Mouse (Mus musculus) adrenal gland, adult 18-20 months (tissue): ENCODE measurements around the gene Mob4. TPM values are rescaled to one million over a fixed set of nuclear protein-coding genes. Genes with fewer than 3 reads are reported as not detected.
A peak's percentile ranks its signal among the peaks of the same experiment; 100 is the strongest.

Experiments used
- DNase-seq, 2 experiments: peaks; one replicate each; pipeline ENCODE4 v3.0.0; 2021 to 2022; ENCODE audit warnings: low spot score in 2 of 2
- total RNA-seq, 2 experiments: library from RNA; stranded (reverse); gene quantifications; 1 replicate in 1 of 2; 2 replicates in 1 of 2; pipeline ENCODE4 v1.2.3; 2021

The Mob4 gene
- total RNA-seq, 2 experiments from 2014 or later, result 230 to 477 TPM

DNA sequence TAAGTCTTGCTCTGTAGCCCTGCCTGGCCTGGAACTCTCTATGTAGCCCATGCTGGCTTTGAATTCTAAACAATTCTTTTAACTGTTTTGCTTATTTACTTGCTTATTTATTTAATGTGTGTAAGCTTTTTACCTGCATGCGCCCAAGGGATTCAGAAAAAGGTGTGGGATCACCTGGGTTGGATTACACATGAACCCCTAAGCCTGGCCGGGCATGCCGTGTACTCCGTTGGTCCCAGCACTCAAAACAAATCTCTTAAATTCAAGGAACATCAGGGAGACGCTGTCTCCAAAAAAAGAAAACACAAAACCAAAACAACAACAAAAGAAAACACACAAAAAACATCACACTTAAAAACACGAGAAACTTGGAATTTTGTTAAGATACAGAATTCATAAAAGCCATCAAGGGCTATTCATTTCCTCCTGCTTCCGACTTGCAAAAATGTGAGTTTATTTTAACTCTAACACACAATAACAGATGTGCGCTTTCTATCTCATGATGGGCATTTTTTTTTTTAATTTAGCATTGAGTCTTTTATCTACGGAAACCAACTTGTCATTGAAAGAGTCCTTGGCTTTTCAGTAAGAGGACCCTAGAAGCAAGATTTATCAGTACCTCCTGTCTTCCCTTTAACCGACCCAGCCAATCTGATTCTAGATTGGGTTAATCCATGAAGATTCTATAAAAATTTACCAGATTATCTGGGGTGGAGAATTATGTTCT lies 678 bp upstream of the Mob4 start:
- no peak for DNase-seq

DNA sequence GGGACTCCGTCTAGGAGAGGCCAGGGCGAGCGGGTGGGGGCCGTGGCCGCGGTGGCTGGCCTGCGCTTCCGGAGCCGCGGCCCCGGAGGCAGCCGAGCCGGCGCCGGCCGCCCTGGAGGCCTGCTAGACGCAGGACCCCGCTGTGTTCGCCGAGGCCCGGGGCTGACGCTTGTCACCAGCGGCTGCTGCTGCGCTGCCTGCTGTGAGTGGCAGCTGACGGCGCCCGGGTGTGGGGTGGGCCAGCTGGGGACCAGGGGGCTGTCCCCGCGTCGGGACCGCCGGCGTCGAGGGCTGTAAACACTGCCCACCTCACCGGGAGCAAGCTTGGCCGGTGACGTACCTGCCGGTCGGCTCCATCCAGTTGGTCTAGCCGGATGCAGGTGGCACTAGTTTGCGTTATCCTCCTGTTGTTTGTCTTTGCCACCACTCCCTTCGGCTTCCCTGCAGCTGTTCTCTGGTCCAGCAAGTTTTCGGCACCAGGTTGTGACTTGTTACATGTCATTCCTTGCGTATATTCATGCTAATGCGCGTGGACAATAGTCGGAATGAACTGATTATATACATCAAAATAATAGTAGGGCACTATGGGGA lies 488 bp downstream of the Mob4 start:
- DNase-seq, result no peak

DNA sequence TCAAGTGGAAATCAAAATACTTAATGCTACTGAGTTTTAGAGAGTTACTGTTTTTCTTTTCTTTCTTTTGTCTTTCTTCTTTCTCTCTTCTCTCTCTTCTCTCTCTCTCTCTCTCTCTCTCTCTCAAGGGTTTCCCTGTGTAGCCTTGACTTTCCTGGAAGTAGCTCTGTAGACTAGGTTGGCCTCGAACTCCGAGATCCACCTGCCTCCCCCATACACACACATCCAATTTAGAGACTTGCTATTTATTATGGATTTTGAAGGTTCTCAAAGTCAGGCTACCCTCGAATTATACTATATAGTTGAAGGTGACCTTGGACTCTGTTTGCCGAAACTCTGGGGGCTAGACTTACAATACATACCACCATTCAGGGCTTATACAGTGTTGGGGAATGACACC lies 1.3 kb downstream of the Mob4 start:
- no peak for DNase-seq

DNA sequence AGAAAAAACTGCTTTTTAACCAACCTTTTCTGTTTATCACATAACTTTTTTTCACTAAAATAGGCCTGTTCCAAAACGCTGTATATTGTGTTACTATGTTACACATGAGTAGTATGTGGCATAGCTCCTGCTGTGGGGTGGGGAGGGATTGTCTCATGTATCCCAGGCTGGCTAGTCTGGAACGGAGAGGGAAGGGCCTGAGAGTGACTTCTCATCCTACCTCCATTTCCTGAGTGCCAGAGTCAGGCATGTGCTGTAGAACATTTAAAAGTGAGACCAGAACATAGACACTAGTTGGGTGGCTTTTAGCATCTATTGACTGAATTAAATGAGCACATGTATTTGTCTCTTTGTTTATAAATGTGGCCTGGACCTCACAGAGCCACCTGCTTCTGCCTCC lies 2.1 kb downstream of the Mob4 start:
- no peak for DNase-seq

DNA sequence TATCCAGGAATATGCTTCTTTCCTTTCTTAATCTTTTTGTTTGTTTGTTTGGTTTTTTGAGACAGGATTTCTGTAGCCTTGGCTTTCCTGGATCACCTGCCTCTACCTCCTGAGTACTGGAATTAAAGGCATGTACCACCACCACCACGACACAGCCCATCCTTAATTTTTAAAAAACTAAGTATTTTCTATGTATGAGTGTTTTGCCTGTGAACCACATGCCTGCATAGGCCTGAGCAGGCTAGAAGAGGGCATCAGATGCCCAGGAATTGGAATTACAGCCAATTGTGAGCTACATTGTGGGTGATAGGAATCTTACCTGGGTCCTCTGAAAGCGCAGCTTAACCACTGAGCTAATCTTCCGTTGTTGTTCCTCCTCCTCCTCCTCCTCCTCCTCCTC lies 3.3 kb downstream of the Mob4 start:
- no peak for DNase-seq

DNA sequence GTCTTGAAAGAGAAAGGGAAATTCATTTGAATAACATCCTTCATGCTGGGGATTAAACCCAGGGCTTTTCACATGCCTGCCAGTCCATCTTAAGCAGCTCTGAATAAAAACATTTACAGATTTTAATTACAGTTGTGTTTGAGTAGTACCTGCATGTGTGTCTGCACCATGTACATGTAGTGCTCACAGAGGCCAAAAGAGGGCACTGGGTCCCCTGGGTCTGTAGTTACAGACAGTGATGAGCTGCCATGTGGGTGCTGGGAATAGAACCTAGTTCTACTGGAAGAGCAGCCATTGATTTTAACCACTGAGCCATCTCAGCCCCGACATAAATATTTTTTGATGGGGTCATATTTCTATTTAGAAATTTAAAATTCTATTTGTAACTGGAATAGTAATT lies 4.8 kb downstream of the Mob4 start:
- no peak for DNase-seq

DNA sequence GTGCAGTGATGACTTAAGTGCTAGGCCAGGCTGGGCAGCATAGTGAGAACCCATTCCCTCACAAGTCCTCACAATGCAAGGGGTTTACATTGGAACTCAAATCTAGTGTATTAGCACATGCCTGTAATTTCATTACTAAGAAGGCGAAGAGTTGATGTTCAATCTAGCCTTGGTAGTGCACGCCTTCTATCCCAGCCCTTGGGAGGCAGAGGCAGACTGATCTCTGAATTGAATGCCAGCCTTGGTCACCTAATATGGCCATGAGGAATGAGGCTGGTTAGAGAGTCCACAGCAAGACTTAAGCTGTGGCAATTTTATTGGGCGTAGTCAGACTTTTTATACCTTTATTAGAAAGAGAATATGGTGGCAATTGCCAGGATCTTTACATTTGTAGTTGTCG lies 13.3 kb downstream of the Mob4 start:
- DNase-seq, result peak in 1 of 2 experiments; percentile 2

DNA sequence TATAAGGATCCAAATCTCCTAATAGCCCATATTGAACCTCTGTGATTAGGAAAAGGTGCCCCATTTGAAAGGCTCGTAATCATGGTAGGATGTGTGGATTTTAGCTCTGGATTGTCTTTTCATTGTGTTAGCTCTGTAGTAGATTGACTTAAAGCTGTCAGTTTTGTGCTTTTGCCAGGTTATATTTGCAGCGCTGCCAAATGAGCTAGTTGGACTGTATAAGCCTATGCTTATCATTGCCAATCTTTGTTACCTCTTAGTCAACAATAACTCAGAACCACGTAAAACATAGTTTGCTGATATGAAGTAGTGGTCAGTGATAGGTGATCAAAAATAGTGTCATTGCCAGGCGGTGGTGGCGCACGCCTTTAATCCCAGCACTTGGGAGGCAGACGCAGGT lies 14.5 kb downstream of the Mob4 start:
- peak in 1 of 2 experiments; percentile 1 for DNase-seq

DNA sequence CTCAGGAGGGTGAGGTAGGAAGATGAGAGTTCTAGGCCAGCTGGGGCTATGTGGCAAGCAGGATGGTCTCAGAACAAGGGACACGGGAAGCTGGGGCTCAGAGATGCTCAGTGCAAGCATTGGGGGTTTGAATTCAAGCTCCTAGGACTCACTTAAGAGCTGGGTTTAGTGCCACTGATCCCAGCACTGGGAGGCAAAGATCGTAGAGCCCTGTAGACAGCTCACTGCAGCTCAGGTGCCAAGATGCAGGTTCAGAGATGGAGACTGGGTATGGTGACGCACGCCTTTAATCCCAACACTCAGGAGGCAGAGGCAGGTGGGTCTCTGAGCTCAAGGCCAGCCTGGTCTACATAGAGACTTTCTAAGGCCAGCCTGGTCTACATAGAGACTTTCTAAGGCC lies 26.3 kb downstream of the Mob4 start:
- no peak for DNase-seq

DNA sequence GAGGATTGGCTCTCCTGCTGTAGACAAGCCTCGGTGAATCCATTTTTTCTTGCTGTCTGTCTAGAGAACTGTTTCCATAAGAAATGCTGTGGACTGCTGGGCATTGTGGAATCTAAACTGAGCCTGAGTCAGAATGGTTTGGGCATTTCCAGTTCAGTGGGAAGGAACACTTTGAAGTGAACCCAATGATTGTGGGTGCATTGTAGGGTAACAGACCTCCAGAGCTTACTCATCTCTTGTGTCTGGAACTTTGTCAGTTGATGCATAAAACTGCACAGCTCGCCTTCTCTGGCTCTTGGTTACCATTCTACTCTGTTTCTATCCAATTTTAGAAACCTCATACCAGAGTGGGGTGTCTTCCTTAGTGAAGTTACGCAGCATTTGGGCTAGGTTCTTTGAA lies 27.2 kb downstream of the Mob4 start:
- DNase-seq, result no peak

DNA sequence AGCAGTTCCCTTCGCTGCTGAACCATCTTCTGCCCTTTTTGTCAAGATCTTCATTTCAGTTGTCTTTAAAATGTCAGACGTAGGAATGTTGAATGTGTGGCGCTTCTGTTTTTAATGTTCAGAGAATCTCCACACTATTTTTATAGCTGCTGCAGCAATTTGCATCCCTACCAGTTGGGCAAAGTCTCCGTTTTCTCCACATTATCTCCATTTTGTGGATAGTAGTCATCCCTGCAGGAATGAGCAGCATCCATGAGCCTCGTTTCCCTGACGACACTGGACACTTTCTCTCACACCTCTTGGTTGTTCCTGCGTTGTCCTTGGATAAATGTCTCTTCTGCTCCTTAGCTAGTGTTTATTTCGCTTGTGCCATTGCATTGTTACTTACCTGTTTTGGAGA lies 27.8 kb downstream of the Mob4 start:
- no peak for DNase-seq

DNA sequence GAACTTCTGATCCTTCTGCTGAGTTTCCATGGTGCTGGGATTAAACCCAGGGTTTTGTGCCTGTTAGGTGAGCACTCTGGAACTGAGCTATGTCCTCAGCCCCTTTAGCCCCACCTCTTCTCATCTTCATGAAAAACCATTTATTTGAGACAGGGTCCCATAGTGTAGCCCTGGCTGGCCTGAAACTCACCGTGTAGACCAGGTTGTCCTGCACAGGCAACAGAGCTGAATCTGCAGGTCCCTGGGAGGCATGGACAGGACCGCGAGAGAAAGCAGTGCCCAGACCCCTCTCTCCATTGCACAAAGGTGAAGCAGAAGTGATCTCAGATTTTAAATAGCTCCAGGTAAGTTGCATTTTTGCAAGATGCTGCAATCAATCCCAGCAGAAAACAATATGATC lies 29.2 kb downstream of the Mob4 start:
- DNase-seq, result no peak

DNA sequence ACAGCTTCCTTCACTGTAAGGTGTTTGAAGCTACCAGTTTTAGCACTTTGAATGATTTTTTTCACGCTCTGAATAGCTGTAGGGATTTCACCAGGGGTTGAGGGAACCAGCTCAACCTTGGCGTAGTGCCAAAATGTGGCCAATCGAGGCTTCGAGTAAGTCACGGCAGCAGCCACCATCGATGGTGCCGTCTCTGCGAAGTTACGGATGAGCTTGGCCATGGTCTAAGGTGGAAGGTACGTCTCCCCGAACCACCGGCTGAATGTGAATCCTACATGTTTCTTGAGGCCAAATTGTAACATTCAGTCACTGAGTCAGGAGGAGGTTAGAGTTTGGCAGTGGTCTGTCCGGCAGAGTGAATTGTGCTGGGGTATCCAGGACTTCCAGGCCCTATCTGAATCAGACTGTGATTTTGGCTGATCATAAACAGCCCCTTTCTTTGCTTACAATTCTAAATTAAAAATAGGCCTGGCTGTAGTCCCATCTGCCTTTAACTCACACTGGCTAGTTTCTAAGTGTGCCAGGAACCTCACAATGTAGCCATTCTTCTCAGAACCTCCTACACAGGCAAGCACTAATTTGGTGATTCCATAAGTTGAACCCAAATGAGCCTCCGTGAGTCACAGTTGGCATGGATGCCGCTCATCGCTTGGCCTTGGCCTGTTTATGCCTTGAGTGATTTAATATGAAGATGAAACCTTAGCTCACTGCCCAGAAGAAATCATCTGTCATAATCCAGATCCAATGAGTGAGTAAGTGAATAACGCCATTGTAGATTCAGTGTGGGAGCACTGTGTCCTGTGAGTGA lies 30.0 kb downstream of the Mob4 start:
- DNase-seq, result peak; percentile 44 to 60

DNA sequence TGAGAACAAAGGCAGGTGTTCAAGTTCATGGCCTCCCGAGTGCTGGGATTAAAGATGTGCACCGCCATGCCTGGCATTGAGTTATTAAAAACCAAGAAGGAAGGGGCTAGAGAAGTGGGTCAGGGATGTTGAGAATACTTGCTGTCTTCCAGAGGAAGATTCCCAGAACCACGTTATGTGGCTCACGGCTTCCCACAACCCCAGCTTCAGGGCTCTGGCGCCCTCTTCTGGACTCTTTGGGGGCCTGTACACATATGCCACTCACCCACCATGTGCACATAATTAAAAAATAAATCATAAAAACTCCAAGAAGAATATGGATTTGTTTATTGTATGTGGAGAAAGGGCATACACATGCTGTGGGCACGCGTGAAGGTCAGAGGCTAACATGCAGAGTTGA lies 30.9 kb downstream of the Mob4 start:
- peak in 1 of 2 experiments; percentile 52 for DNase-seq

DNA sequence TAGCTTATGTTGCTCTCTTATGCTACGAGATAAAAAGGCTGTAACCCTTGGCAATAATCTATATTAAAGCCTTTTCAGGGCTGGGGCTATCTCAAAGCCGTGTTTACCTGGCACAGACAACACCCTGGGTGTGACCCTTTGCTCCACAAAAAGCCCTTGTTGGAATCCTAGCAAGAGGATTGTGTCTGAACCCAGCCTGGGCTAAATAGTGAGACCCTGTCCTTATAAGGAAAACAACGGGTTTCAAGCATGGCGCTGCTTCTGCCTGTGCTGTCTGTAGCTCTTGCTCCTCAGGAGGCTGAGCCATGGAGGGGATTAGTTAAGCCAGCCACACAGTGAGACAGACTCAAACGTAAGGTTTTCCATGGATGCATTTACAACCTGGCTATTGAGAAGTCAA lies 31.8 kb downstream of the Mob4 start:
- no peak for DNase-seq

DNA sequence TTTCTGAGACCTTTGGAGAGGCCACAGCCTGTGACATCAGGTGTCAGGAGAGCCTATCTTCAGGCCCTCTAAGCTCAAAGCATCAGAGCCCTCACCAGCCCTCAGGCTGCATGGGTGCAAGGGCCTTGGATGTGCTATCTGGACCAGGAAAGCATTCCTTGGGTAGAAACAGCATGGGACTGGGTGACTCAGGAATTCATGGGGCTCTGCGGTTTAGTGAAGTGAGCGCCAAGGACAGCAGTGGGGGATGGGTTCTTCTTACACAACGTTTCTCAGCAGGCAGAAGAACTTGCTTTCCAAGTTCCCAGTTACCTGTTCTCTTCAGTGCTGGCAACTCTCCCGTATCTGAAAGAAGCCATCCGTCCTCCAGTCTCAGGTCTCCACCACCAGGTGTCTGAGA lies 33.0 kb downstream of the Mob4 start:
- no peak for DNase-seq

DNA sequence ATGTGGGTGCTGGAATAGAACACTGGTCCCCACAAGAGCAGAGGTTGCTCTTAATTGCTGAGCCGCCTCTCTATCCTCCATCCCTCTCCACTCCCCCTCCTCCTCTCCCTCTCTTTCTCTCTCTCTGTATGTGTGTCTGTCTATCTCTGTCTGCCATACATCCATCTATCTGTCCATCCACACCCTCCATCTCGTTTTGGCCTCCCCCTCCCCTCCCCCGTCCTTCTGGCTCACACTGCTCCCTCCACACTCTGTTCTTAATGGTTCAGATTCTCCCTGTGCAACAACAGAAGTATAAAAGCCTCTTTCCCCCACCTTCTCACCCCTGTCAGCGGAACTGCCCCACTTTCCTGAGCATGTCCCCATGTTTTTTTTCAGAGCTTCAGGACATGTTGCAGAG lies 36.5 kb downstream of the Mob4 start:
- no peak for DNase-seq

DNA sequence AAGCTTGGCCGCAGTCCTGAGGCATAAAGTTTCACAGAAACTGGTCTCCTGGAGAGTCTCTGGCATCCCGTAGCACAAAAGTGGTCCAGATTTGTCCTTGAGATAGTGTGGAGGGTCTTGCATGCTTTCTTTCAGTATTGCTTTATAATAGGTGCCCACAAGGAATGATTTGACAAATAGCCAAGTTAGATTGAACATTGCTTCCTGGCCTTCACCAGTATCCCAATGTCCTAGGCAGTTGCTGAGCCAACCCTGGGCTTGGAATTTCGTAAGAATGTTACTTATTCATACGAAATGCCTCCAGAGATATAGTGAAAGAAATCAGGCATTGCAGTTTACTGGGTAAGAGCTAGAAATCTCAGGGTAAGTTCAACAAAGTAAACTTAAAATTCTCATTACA lies 37.6 kb downstream of the Mob4 start:
- no peak for DNase-seq

DNA sequence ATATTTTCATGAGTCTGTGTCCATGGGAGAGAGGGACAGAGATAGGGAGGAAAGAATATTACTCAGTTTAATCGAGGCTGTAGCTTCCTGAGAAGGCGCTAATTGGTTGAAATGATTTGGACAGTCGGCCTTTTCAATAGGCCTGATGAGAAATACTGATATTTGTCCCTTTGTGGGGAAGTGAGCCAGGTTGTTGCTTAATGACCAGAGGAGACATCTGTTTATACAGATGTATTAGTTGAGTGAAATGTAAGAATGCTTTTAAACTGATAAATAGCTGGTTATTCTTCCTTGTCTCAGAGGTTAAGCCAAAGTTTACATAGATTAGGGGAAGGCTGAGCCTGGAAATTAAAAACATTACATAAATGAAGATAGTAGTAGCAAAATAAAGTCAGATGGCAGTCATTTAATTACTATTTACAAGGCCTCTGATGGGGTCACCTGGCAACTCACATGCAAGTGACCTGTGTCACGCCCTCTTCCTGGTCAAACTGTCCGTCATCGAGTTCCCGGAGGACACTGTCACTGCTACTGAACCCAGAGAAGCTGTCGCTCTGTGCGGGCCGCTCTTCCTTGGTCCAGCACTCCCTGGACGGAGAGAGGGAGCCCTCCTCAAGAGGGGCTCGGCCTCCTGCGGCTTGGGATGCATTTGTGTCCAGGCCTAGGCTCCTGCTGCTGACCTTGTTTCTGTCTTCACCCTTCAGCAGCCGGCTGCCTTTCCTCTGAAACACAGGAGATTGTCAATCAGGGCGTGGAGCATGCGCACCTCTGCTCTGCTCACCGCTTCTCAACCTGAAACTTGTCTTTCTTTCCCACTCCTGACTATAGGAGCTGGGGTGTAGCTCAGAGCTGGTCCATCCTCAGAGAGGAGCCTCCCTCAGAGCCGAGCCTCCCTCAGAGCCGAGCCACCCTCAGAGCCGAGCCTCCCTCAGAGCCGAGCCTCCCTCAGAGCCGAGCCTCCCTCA lies 40.6 kb downstream of the Mob4 start:
- no peak for DNase-seq

DNA sequence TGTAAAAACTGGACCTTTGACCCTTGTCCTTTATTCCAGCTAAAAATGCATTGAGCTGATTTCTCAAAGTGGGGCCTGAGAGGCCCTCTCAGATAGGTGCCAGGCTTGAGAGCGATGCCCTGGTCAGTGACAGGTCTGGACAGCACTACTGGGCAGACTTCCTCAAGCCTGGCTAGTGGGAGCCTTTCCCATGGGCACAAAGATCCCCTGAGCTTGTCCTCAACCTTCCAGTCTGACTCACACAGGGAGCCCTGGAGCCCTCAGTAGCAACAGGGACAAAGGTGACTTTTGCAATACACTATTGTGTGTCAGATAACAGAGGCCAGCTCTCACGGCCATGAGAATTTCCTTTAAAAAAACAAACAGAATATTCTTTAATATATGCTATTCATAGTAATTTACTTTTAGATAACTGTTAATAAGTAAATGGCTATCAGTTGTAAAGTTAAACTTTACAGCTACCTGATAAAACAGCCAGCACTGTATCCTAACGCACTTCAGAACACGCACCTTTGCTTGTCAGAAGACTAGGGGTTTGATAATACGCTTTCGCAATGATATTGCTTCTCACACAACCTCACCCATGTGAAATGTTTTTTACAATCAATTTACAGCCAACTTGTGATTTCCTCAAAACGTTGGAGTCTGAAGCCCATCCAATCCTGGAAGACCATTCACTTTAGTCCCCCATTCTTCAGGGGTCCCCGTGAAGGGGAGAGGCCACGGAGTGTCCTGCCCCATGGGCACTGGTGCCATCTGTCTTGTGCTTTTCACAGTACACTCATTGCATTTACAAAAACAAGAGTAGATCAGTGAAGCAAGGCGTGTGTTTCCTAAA lies 42.9 kb downstream of the Mob4 start:
- no peak for DNase-seq
